Mouse (Mus musculus) hindbrain, embryonic 10.5 days (tissue): ENCODE measurements around the gene Cntrl. TPM values are rescaled to one million over a fixed set of nuclear protein-coding genes. Genes with fewer than 3 reads are reported as not detected.

ENCODE experiments used
- DNase-seq: peaks from one replicate; pipeline ENCODE4 v3.0.0-alpha.2; 2017; ENCODE audit warnings: low spot score
- H3K27ac ChIP-seq: fragments of 300-500 bp; sonication (generic); 2 replicates; pipeline ENCODE4 v1.5.1; 2016; ENCODE audit warnings: mild to moderate bottlenecking, moderate library complexity
- H3K27me3 ChIP-seq: fragments of 300-500 bp; sonication (generic); 2 replicates; pipeline ENCODE4 v1.6.1; 2016; ENCODE audit warnings: mild to moderate bottlenecking; ENCODE audit not compliant: poor library complexity, insufficient read depth, severe bottlenecking
- H3K36me3 ChIP-seq: fragments of 300-500 bp; sonication (generic); 2 replicates; pipeline ENCODE4 v1.6.1; 2016; ENCODE audit warnings: mild to moderate bottlenecking, moderate library complexity
- H3K4me1 ChIP-seq: fragments of 300-500 bp; sonication (generic); replicated peaks from 2 replicates; pipeline ENCODE4 v1.6.1; 2016; ENCODE audit warnings: mild to moderate bottlenecking
- H3K4me3 ChIP-seq: fragments of 300-500 bp; sonication (generic); 2 replicates; pipeline ENCODE4 v1.5.1; 2016; ENCODE audit warnings: mild to moderate bottlenecking, moderate library complexity
- H3K9me3 ChIP-seq: fragments of 300-500 bp; sonication (generic); 2 replicates; pipeline ENCODE4 v1.6.1; 2016; ENCODE audit warnings: mild to moderate bottlenecking, moderate library complexity
- WGBS: fragments of 180-500 bp; shearing (Covaris S2); methylation state at CpG from one replicate; pipeline ENCODE4 v1.1.7; 2016; 5-methylcytosine and 5-hydroxymethylcytosine counted together
- polyA plus RNA-seq: library from polyadenylated mRNA; unstranded; fragments of >200 nt; fragmentation: Nextera tagmentation; extraction: Ambion mirVana; gene quantifications from 2 replicates; pipeline ENCODE4 v1.2.1, GENCODE M21; 2016

The Cntrl gene
- polyA plus RNA-seq, 1 experiment from 2014 or later = 21.1 TPM

GRCm38 (mm10) chr2:35165416-35165815 lies 56.1 kb downstream of the Cntrl start:
- H3K9me3 ChIP-seq = no peaks in the 10 kb centered on the region
- no peak overlapping the region for H3K4me3 ChIP-seq
- peaks cover 91% of the 10 kb centered on the region for H3K36me3 ChIP-seq
- DNase-seq = no peak
- no peaks in the 10 kb centered on the region for H3K27me3 ChIP-seq
- H3K4me1 ChIP-seq = no peaks in the 10 kb centered on the region
- 93% methylated on average over 13 of the region's 13 CpGs for WGBS
- H3K27ac ChIP-seq = no peak overlapping the region

GRCm38 (mm10) chr2:35166816-35167215 lies 57.5 kb downstream of the Cntrl start:
- H3K4me1 ChIP-seq = no peaks in the 10 kb centered on the region
- DNase-seq = no peak
- no peak overlapping the region for H3K4me3 ChIP-seq
- peaks cover 98% of the 10 kb centered on the region for H3K36me3 ChIP-seq
- H3K9me3 ChIP-seq = no peaks in the 10 kb centered on the region
- H3K27me3 ChIP-seq = no peaks in the 10 kb centered on the region
- WGBS = 89% methylated on average over 5 of the region's 5 CpGs
- no peak overlapping the region for H3K27ac ChIP-seq

- H3K4me1 ChIP-seq = no peaks in the 10 kb centered on the region
- no peaks in the 10 kb centered on the region for H3K9me3 ChIP-seq
- H3K27me3 ChIP-seq = no peaks in the 10 kb centered on the region
- no peak overlapping the region for H3K4me3 ChIP-seq
- DNase-seq = no peak
- 93% methylated on average over 2 of the region's 2 CpGs for WGBS
- H3K27ac ChIP-seq = no peak overlapping the region
- peaks cover 98% of the 10 kb centered on the region for H3K36me3 ChIP-seq
Observed at GRCm38 (mm10) chr2:35169452-35169851, 60.2 kb downstream of the Cntrl start.

- H3K27ac ChIP-seq = no peak overlapping the region
- peaks cover 100% of the 10 kb centered on the region for H3K36me3 ChIP-seq
- 93% methylated on average over 10 of the region's 10 CpGs for WGBS
- no peak for DNase-seq
- no peaks in the 10 kb centered on the region for H3K9me3 ChIP-seq
- no peaks in the 10 kb centered on the region for H3K4me1 ChIP-seq
- H3K4me3 ChIP-seq = no peak overlapping the region
- H3K27me3 ChIP-seq = no peaks in the 10 kb centered on the region
Observed at GRCm38 (mm10) chr2:35171341-35171861, 62.1 kb downstream of the Cntrl start.

GRCm38 (mm10) chr2:35172246-35172645 lies 63.0 kb downstream of the Cntrl start:
- peaks cover 100% of the 10 kb centered on the region for H3K36me3 ChIP-seq
- H3K27me3 ChIP-seq = no peaks in the 10 kb centered on the region
- H3K4me1 ChIP-seq = no peaks in the 10 kb centered on the region
- no peaks in the 10 kb centered on the region for H3K9me3 ChIP-seq
- no peak overlapping the region for H3K27ac ChIP-seq
- no peak overlapping the region for H3K4me3 ChIP-seq
- no peak for DNase-seq
- WGBS = 95% methylated on average over 4 of the region's 4 CpGs

GRCm38 (mm10) chr2:35173666-35174065 lies 64.4 kb downstream of the Cntrl start:
- H3K27me3 ChIP-seq = no peaks in the 10 kb centered on the region
- no peak overlapping the region for H3K4me3 ChIP-seq
- H3K36me3 ChIP-seq = peaks cover 100% of the 10 kb centered on the region
- H3K4me1 ChIP-seq = no peaks in the 10 kb centered on the region
- WGBS = 91% methylated on average over 5 of the region's 5 CpGs
- H3K9me3 ChIP-seq = no peaks in the 10 kb centered on the region
- H3K27ac ChIP-seq = no peak overlapping the region
- DNase-seq = no peak

GRCm38 (mm10) chr2:35174100-35174499 lies 64.8 kb downstream of the Cntrl start:
- Histone ChIP-seq H3K4me1 (no peaks in the 10 kb centered on the region), H3K27me3 (no peaks in the 10 kb centered on the region), H3K9me3 (no peaks in the 10 kb centered on the region), H3K27ac (no peak overlapping the region), H3K36me3 (peaks cover 100% of the 10 kb centered on the region), H3K4me3 (no peak overlapping the region)
- DNase-seq = no peak
- 63% methylated on average over 5 of the region's 5 CpGs for WGBS

GRCm38 (mm10) chr2:35175281-35176065 lies 66.2 kb downstream of the Cntrl start:
- peaks cover 100% of the 10 kb centered on the region for H3K36me3 ChIP-seq
- no peak for DNase-seq
- WGBS = 91% methylated on average over 12 of the region's 12 CpGs
- H3K4me3 ChIP-seq = no peak overlapping the region
- no peak overlapping the region for H3K27ac ChIP-seq
- H3K27me3 ChIP-seq = no peaks in the 10 kb centered on the region
- H3K9me3 ChIP-seq = no peaks in the 10 kb centered on the region
- H3K4me1 ChIP-seq = no peaks in the 10 kb centered on the region

GRCm38 (mm10) chr2:35178153-35178552 lies 68.9 kb downstream of the Cntrl start:
- Histone ChIP-seq H3K27ac (no peak overlapping the region), H3K27me3 (no peaks in the 10 kb centered on the region), H3K4me3 (no peak overlapping the region), H3K4me1 (no peaks in the 10 kb centered on the region), H3K9me3 (no peaks in the 10 kb centered on the region), H3K36me3 (peaks cover 100% of the 10 kb centered on the region)
- DNase-seq = no peak
- WGBS = 92% methylated on average over 3 of the region's 3 CpGs

GRCm38 (mm10) chr2:35183115-35183673 lies 73.9 kb downstream of the Cntrl start:
- WGBS = 93% methylated on average over 6 of the region's 6 CpGs
- H3K27me3 ChIP-seq = no peaks in the 10 kb centered on the region
- H3K4me1 ChIP-seq = no peaks in the 10 kb centered on the region
- no peak for DNase-seq
- H3K36me3 ChIP-seq = peaks cover 98% of the 10 kb centered on the region
- no peaks in the 10 kb centered on the region for H3K9me3 ChIP-seq
- no peak overlapping the region for H3K4me3 ChIP-seq
- H3K27ac ChIP-seq = no peak overlapping the region

- 91% methylated on average over 5 of the region's 5 CpGs for WGBS
- no peaks in the 10 kb centered on the region for H3K9me3 ChIP-seq
Observed at GRCm38 (mm10) chr2:35188929-35189328, 79.6 kb downstream of the Cntrl start.

GRCm38 (mm10) chr2:35193976-35194375 lies 84.7 kb downstream of the Cntrl start:
- DNase-seq = no peak
- H3K27ac ChIP-seq = no peak overlapping the region
- 81% methylated on average over 1 of the region's 1 CpGs for WGBS
- no peaks in the 10 kb centered on the region for H3K9me3 ChIP-seq
- peaks cover 47% of the 10 kb centered on the region for H3K36me3 ChIP-seq
- H3K4me3 ChIP-seq = no peak overlapping the region
- H3K4me1 ChIP-seq = peaks cover 13% of the 10 kb centered on the region
- H3K27me3 ChIP-seq = no peaks in the 10 kb centered on the region

More at GRCm38 (mm10) chr2:35188929-35189328, 79.6 kb downstream of the Cntrl start:
- H3K27me3 ChIP-seq = no peaks in the 10 kb centered on the region
- H3K27ac ChIP-seq = no peak overlapping the region
- peaks cover 78% of the 10 kb centered on the region for H3K36me3 ChIP-seq
- no peaks in the 10 kb centered on the region for H3K4me1 ChIP-seq
- no peak for DNase-seq
- no peak overlapping the region for H3K4me3 ChIP-seq
